ENCODE assay signal across 10 mouse cellular contexts in the genomic region with DNA sequence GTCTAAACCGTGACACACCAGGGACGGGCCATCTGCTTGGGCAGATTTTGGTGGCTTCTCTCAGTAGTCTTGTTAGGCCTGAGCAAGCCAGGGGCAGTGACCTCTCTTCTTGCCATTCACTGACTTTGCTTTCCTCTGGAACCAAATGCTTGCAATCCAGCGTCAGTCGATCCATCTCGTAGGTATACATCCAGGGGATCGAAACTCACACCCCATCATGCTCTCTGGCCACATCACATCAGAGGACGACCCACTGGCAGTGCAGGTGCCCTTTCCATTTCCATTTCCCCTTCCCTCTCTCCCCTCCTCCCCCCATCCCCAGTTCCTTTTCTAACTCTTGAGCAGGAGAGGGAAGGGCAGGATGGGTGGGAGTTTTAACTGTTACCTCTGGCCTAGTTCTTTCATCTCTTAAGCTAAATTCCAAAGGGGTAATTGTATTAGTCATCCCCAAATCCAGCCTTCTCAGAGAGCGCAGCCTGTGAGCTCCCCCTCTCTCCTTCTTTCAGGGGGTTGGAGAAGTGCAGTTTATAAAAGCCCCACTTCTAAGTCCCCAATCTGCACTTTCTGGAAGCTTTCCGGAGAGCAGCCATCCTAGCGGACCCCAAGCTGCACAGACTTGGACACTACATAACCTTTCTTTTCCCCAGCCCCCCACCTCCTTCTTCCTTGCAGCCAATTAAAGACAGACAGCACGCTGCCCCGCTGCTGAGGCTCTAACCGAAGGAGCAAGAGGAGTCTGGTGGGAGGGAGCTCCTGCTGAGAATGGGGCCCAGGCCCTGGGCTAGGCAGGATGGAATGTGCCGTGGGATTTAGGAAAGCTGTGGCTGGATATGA. TPM values are rescaled to one million over a fixed set of nuclear protein-coding genes. Genes with fewer than 3 reads are reported as not detected.
DNase-seq lines count a peak whose midpoint lies in the region; ATAC-seq lines count a peak whose summit lies in the region.
"Had no signal": no experiment of that assay in that cellular context is flagged by ENCODE, and none has a peak within 500 bp of the region (broad histone marks: within the 10 kb centered on the region; RNA-seq: fewer than 3 reads in every experiment).

No protein-coding gene starts in this region.

- 12% methylated on average over 14 of the region's 14 CpGs for WGBS in hindbrain, embryonic 10.5 days
- 19% methylated on average over 14 of the region's 14 CpGs for WGBS in hindbrain, embryonic 14.5 days
- 23% methylated on average over 14 of the region's 14 CpGs for WGBS in limb, embryonic 10.5 days
- WGBS in neural tube, embryonic 12.5 days, result 20% methylated on average over 14 of the region's 14 CpGs
- WGBS in liver, embryonic 12.5 days (ENCODE audit: insufficient replicate concordance), result 46% methylated on average over 14 of the region's 14 CpGs

- H3K4me1 ChIP-seq in hindbrain, embryonic 10.5 days (replicated peaks), result peaks cover 67% of the 10 kb centered on the region
- peaks cover 39% of the 10 kb centered on the region for H3K4me1 ChIP-seq in hindbrain, embryonic 14.5 days (replicated peaks; ENCODE audit: control insufficient read depth, insufficient read depth, low read length)
- H3K4me1 ChIP-seq in limb, embryonic 10.5 days, result peaks cover 75% of the 10 kb centered on the region
- peaks cover 41% of the 10 kb centered on the region for H3K4me1 ChIP-seq in neural tube, embryonic 12.5 days
- peaks cover 27% of the 10 kb centered on the region for H3K4me1 ChIP-seq in liver, embryonic 12.5 days

- peak; percentile 63 for DNase-seq in hindbrain, embryonic 10.5 days (ENCODE audit: low spot score)
- no peak for DNase-seq in hindbrain, embryonic 14.5 days (ENCODE audit: low spot score)
- DNase-seq in embryo, embryonic 10 days (ENCODE audit: low spot score), result peak; percentile 78
- DNase-seq in limb, embryonic 10.5 days (ENCODE audit: low spot score), result peak; percentile 66
- DNase-seq in kidney, adult 8-10 months, result no peak
- DNase-seq: cerebellum, postnatal 36 days had no signal

- peak overlapping the region; percentile 77 for H3K27ac ChIP-seq in hindbrain, embryonic 10.5 days
- no peak overlapping the region for H3K27ac ChIP-seq in hindbrain, embryonic 14.5 days
- peak overlapping the region; percentile 82 for H3K27ac ChIP-seq in limb, embryonic 10.5 days
- no peak overlapping the region; the same call in 1 of the 2 replicates for H3K27ac ChIP-seq in neural tube, embryonic 12.5 days
- no peak overlapping the region for H3K27ac ChIP-seq in liver, embryonic 12.5 days

- H3K9ac ChIP-seq in hindbrain, embryonic 14.5 days, result no peak overlapping the region
- no peak overlapping the region for H3K9ac ChIP-seq in neural tube, embryonic 12.5 days
- no peak overlapping the region for H3K9ac ChIP-seq in liver, embryonic 12.5 days

- H3K36me3 ChIP-seq in hindbrain, embryonic 10.5 days, result no peaks in the 10 kb centered on the region
- no peaks in the 10 kb centered on the region for H3K36me3 ChIP-seq in hindbrain, embryonic 14.5 days (replicated peaks; ENCODE audit: control insufficient read depth, insufficient read depth)
- no peaks in the 10 kb centered on the region for H3K36me3 ChIP-seq in limb, embryonic 10.5 days
- no peaks in the 10 kb centered on the region for H3K36me3 ChIP-seq in neural tube, embryonic 12.5 days
- H3K36me3 ChIP-seq in liver, embryonic 12.5 days, result no peaks in the 10 kb centered on the region
- H3K36me3 ChIP-seq: G1E had no signal

- H3K4me2 ChIP-seq in hindbrain, embryonic 14.5 days (replicated peaks), result no peak overlapping the region
- H3K4me2 ChIP-seq in neural tube, embryonic 12.5 days (replicated peaks), result peak overlapping the region; percentile 24; the same call in 1 of the 2 replicates
- no peak overlapping the region for H3K4me2 ChIP-seq in liver, embryonic 12.5 days

- peak overlapping the region; percentile 20 for H3K4me3 ChIP-seq in hindbrain, embryonic 10.5 days
- no peak overlapping the region for H3K4me3 ChIP-seq in hindbrain, embryonic 14.5 days (replicated peaks; ENCODE audit: low read length)
- H3K4me3 ChIP-seq in limb, embryonic 10.5 days, result peak overlapping the region; percentile 24
- no peak overlapping the region for H3K4me3 ChIP-seq in neural tube, embryonic 12.5 days
- H3K4me3 ChIP-seq in liver, embryonic 12.5 days, result no peak overlapping the region

- ATAC-seq in hindbrain, embryonic 14.5 days (ENCODE audit: low FRiP score), result no peak
- ATAC-seq in neural tube, embryonic 12.5 days (ENCODE audit: low FRiP score, low read depth), result no peak
- no peak for ATAC-seq in cerebellum, adult (ENCODE audit: insufficient number of reproducible peaks, low FRiP score, low TSS enrichment)
- ATAC-seq in liver, embryonic 12.5 days, result no peak

- no peaks in the 10 kb centered on the region for H3K9me3 ChIP-seq in hindbrain, embryonic 10.5 days
- H3K9me3 ChIP-seq in hindbrain, embryonic 14.5 days (ENCODE audit: control insufficient read depth, low read length), result no peaks in the 10 kb centered on the region
- H3K9me3 ChIP-seq in limb, embryonic 10.5 days (replicated peaks), result no peaks in the 10 kb centered on the region
- H3K9me3 ChIP-seq in neural tube, embryonic 12.5 days, result no peaks in the 10 kb centered on the region
- no peaks in the 10 kb centered on the region for H3K9me3 ChIP-seq in liver, embryonic 12.5 days (replicated peaks)
- H3K9me3 ChIP-seq: G1E had no signal

- peaks cover 16% of the 10 kb centered on the region for H3K27me3 ChIP-seq in hindbrain, embryonic 10.5 days (ENCODE audit: insufficient read depth, poor library complexity, severe bottlenecking)
- H3K27me3 ChIP-seq in hindbrain, embryonic 14.5 days (ENCODE audit: control insufficient read depth, insufficient read depth, low read length), result peaks cover 23% of the 10 kb centered on the region
- peaks cover 7% of the 10 kb centered on the region; the same call in 1 of the 2 replicates for H3K27me3 ChIP-seq in limb, embryonic 10.5 days (ENCODE audit: low read depth, poor library complexity, severe bottlenecking)
- peaks cover 15% of the 10 kb centered on the region for H3K27me3 ChIP-seq in neural tube, embryonic 12.5 days (replicated peaks)
- peaks cover 64% of the 10 kb centered on the region for H3K27me3 ChIP-seq in liver, embryonic 12.5 days (replicated peaks)

RNA-seq across cellular contexts. Expression of a gene that starts 42.8 kb away (rescaled TPM):
- 21.8 and 25.4 TPM in 2 replicates for polyA plus RNA-seq in hindbrain, embryonic 10.5 days (2016; fragmentation: Nextera tagmentation; extraction: Ambion mirVana)
- polyA plus RNA-seq in hindbrain, embryonic 14.5 days (2014; fragmentation: Nextera tagmentation; extraction: Ambion mirVana), result 18.1 and 19.2 TPM in 2 replicates
- 28.8 and 32.3 TPM in 2 replicates for polyA plus RNA-seq in limb, embryonic 10.5 days (2016; fragmentation: Nextera tagmentation; extraction: Ambion mirVana)
- 17.0 and 19.6 TPM in 2 replicates for polyA plus RNA-seq in neural tube, embryonic 12.5 days (2016; fragmentation: Nextera tagmentation; extraction: Ambion mirVana)
- polyA plus RNA-seq in liver, embryonic 12.5 days (2016; fragmentation: Nextera tagmentation; extraction: Ambion mirVana), result 4.9 and 5.8 TPM in 2 replicates

Comparison
In these comparisons a context has a peak if more than half of its experiments do, and no peak if none do; other contexts are left out.
1. DNase-seq: peak in hindbrain, embryonic 10.5 days (single experiment), embryo, embryonic 10 days (single experiment) and limb, embryonic 10.5 days (single experiment); none in hindbrain, embryonic 14.5 days (single experiment) and kidney, adult 8-10 months (0 of 2).
2. H3K27ac ChIP-seq: peak in hindbrain, embryonic 10.5 days (single experiment) and limb, embryonic 10.5 days (single experiment); none in hindbrain, embryonic 14.5 days (single experiment), neural tube, embryonic 12.5 days (single experiment) and liver, embryonic 12.5 days (single experiment).
3. H3K4me3 ChIP-seq: peak in hindbrain, embryonic 10.5 days (single experiment) and limb, embryonic 10.5 days (single experiment); none in hindbrain, embryonic 14.5 days (single experiment), neural tube, embryonic 12.5 days (single experiment) and liver, embryonic 12.5 days (single experiment).